7 mouse cellular contexts compared by ENCODE assay signal in the genomic region with DNA sequence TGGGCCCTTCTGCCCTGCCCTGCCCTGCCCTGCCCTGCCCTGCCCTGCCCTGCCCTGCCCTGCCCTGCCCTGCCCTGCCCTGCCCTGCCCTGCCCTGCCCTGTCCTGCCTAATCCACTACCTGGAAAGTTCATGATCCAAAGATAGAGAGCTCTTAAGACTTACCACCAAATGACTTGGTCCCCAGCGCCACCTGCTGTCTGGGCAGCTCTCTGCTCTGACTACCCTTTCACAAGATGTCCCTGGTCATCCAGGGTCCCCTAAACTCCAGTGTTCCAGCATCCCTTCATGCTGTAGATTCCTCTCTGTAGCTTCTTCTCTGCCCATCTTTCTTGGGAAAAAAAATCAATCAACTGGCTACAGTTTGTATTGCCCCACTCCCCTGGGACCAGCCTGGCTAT. TPM values are rescaled to one million over a fixed set of nuclear protein-coding genes. Genes with fewer than 3 reads are reported as not detected.
DNase-seq lines count a peak whose midpoint lies in the region; ATAC-seq lines count a peak whose summit lies in the region.

No protein-coding gene starts in this region.

- no peak overlapping the region for H3K4me3 ChIP-seq in liver, embryonic 11.5 days (ENCODE audit: low read depth, low read length)

- no peaks in the 10 kb centered on the region for H3K9me3 ChIP-seq in liver, embryonic 11.5 days (ENCODE audit: control insufficient read depth, low read length)

- DNase-seq in liver (peak; percentile 9), adipocyte (ENCODE audit: low spot score) (no peak)
- no peak for DNase-seq in liver, embryonic 11.5 days (ENCODE audit: low spot score)
- peak; percentile 37 to 49 for DNase-seq in adrenal gland, adult 18-20 months (ENCODE audit: low spot score in 2 of 2)
- peak; percentile 19 for DNase-seq in cerebellum, adult 9-11 months
- DNase-seq in kidney, postnatal 14 days = peak; percentile 41
- peak; percentile 43 to 44 for DNase-seq in lung, postnatal 4 days

- H3K27me3 ChIP-seq in liver, embryonic 11.5 days (replicated peaks; ENCODE audit: control insufficient read depth, insufficient read depth, low read length) = no peaks in the 10 kb centered on the region

- H3K4me2 ChIP-seq in liver, embryonic 11.5 days = no peak overlapping the region

- no peak for ATAC-seq in liver, embryonic 11.5 days (replicated peaks; ENCODE audit: low FRiP score)

- H3K9ac ChIP-seq in liver, embryonic 11.5 days (ENCODE audit: low read depth, low read length) = no peak overlapping the region

- H3K27ac ChIP-seq in liver, embryonic 11.5 days (ENCODE audit: low read depth, low read length) = no peak overlapping the region

- 46% methylated on average over 1 of the region's 1 CpGs for WGBS in liver, embryonic 11.5 days

- no peaks in the 10 kb centered on the region for H3K36me3 ChIP-seq in liver, embryonic 11.5 days (ENCODE audit: control insufficient read depth, insufficient read depth, low read length)

- H3K4me1 ChIP-seq in liver, embryonic 11.5 days (replicated peaks; ENCODE audit: control insufficient read depth, insufficient read depth, low read length) = no peaks in the 10 kb centered on the region

RNA-seq across cellular contexts. Expression of gene Tcerg1l, which starts 31.3 kb away (rescaled TPM):
- polyA plus RNA-seq in liver, embryonic 11.5 days (2014; fragmentation: Nextera tagmentation; extraction: Ambion mirVana) = 0.74 and 0.84 TPM in 2 replicates
- total RNA-seq in adrenal gland, adult 18-20 months (2021) = under 1 TPM in 1 of 2 experiments, not detected in 1; 0.27 TPM

Comparison
In these comparisons a context has a peak if more than half of its experiments do, and no peak if none do; other contexts are left out.
1. DNase-seq: peak in liver (single experiment), adrenal gland, adult 18-20 months (2 of 2), cerebellum, adult 9-11 months (single experiment), kidney, postnatal 14 days (single experiment) and lung, postnatal 4 days (2 of 2); none in liver, embryonic 11.5 days (single experiment) and adipocyte (single experiment).